Mouse (Mus musculus) right cerebral cortex, postnatal 10 days (tissue): Measurements from ENCODE around the gene Rnaset2b.
"Not testable (repeated sequence)": the region's sequence is repeated elsewhere in the genome, so short reads cannot be mapped to it uniquely, and the experiment has no call there.

ENCODE experiments used
- DNase-seq, 2 experiments: peaks; one replicate each; pipeline ENCODE4 v3.0.0; 2021; ENCODE audit warnings: low spot score in 2 of 2

Rnaset2b gene

DNA sequence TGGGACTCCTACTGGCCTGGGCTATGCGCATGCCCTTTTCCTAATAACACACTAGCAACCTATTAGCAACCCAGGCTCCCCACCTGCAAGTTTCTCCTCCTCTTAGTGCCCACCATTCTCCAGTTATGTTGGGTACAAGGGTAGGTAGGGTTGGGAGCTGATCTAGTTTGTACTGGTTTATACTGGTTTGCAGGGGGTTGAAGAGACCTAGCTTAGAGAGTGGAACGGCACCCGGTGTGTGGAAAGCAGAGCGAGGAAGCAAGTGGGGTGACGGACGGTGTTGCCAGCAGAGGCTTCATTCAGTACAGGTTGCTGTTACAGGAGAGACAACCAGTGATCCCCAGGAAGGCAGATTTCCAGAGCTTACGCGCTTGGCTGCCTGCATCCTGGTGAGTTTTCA is at the start of gene Rnaset2b:
TSS of gene Rnaset2b (plus strand) at position 301 of the 400 bp plus-strand sequence.
- DNase-seq, result not testable (repeated sequence)

DNA sequence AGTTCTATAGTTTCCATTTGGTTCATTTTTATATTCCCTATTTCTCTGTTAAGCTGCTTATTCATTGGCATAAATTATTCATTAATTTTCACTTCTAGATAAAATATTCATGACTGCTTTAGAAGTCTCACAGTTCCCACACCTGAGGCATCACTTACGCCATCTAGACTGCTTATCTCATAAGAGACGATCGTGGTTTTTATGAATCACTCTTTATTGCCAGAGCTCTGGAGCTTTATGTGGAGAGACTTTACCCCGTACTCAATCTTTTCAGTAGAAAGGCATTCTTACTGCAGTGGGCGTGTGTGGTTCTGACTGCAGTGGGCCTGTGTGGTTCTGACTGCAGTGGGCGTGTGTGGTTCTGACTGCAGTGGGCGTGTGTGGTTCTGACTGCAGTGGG is 38.8 kb upstream of the Rnaset2b start:
- not testable (repeated sequence) for DNase-seq

DNA sequence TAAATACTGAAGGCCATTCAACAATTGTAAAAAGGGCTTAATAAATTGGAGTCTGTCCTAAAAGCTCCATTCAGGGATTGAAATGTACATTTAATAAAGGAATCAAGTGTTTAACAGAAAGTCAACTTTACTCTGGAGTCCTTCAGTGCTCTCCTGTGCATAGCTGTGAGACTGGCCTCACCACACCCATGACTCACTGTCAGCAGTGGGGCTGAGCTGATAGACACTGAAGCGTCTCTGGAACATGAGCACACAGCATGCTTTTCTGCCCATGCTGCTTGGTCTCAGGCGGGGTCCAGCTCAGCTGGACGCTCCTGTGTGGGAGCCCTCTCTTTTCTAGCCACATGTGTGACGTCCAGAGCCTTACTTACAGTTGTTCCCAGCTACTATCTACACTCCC is 27.9 kb upstream of the Rnaset2b start:
- DNase-seq, result not testable (repeated sequence)

DNA sequence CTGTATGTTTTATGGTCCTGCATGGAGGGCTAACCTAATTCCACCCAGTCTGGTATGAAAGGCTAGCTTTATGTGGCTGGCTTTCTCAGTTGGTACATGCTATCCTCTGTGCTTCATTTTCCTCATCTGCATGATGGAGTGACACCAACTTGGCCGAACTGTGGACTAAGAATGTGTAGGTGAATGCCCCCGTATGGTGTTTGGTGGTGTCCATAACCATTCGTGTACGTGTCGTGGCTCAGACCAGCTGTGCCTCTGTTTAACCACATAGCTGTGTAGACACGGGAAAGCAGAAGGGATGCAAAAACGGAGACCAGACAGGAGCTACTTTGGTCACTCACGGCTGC is 22.8 kb upstream of the Rnaset2b start:
- DNase-seq, result not testable (repeated sequence)

DNA sequence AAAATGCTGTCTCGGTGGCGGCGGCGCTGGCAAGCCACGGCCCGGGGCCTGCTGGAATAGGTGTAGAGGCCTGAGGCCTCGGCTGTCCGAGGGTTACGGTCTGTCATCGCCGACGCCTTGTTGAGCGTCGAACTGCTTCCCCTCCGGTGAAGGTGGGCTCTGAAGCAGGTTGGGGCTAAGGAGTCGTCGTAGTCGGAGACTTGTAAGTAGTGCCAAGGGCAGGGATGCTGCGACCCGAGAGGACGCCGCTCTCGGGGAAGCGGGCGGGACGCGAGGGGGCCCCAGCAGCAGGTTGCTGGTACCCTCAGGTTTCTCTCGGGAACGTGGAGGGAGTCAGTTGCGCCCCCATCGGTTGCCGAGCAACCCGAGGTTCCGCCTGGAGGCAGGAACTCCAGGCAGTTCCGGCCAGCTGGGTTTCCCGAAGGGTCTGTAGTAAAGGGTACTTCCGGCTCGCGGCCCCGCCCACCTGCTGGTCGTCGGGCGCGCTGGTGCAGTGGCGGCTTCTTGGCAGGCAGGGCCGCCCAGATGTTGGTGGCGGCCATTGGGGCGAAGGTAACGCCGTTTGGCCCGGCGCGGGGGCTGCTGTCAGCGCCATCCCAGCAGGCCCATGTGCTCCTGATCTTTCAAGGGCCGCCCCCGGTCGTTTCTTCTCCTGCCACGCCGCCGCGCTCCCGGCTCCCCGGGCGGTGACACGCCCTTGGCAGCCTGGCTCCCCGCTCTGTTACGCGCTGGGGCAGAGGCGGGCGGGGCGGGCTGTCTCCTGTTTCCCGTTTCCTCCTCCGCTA is 22.3 kb upstream of the Rnaset2b start, which contains the start of gene Rsph3b:
TSS of gene Rsph3b (minus strand) at position 699 of the 785 bp plus-strand sequence.
- DNase-seq, result peak; percentile 92 to 94

DNA sequence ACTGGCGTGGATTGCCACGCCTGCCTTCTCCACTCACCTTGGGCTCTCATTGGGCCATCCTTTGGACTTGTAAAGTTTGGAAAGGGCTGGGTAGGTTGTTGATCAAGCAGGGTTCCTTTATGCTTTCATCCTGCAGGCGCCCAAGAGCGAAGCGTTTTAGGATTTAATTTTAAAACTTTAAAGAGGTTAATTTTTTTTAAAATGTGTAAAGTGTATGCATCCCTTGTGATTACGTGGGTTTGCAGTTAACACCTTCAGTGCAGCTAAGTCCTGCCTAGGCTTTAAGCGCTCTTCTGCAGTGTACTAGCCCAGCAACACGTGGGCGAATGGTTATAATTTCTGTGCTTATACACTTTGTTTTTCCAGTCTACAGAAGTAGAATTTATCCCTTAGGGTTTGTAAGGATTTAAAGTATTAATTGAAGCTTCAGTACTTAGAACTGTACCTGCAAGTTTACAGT is 21.6 kb upstream of the Rnaset2b start:
- not testable (repeated sequence) for DNase-seq

DNA sequence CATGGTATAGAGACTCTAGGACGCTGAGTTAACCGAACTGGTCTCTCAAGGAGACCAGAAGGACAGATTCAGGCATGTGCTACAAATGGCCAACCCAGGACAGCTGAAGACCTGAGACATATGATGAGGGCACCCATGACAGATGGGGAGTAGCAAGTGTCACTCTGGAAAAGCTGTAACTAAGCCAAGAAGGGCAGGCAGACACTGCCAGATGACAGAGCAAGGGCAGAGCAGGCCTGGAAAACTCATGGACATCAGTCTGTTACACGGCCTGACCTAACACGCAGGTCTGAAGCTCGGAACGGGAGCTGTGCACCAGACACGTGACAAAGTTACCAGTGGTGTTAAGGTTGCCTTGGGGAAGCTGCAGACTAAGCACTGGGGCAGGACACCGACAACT is 11.6 kb upstream of the Rnaset2b start:
- not testable (repeated sequence) for DNase-seq

DNA sequence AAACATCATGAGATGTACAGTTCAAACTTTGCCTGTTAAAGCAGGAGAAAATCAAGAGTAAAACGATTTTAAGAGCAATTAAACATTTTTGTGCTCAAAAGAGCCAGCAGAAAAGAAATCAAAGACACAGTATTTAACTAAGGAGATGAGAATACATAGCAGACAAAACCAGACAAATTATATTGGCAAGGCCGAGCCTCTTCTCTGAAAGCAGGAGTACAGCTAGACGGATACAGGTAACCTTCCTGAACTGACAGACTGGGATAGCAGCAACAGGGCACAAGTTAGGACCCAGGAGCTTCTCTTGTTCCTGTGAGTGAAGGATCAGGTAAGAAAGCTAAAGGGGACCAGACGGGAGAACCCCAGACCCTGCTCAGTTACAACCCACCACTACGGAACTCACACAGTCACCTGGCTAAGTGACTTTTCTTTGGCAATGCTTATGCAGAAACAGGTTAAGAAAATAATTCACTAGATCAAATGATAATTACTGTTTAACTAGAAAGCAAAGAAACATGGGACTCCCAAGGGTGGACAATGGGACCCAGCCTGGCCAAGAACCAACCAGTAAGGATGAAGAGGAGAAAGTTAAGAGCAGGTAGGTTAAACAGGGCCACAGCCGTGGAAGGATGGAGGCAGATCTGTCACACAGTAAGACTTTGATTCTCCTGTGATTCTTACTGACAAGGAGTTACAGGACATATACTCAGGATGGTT is 10.7 kb upstream of the Rnaset2b start:
- not testable (repeated sequence) for DNase-seq

DNA sequence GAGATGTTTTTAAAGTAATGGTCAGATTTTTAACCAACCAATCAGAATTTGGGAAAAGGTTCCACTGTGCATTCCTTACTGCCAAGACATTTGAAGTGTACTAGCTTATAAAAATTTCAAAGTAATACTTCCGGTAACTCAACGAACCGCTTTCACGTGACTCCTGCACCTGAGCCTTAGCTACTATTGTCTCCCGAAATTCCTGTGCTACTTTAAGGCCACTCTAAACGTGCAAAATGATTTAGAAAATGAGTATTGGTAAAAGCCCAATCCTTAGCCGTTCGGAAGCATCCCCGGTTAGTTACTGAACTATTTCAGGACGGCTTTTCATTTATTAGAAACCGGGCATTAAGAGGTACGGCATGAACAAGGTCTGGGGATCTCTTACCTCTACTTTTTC is 10.1 kb upstream of the Rnaset2b start:
- not testable (repeated sequence) for DNase-seq

DNA sequence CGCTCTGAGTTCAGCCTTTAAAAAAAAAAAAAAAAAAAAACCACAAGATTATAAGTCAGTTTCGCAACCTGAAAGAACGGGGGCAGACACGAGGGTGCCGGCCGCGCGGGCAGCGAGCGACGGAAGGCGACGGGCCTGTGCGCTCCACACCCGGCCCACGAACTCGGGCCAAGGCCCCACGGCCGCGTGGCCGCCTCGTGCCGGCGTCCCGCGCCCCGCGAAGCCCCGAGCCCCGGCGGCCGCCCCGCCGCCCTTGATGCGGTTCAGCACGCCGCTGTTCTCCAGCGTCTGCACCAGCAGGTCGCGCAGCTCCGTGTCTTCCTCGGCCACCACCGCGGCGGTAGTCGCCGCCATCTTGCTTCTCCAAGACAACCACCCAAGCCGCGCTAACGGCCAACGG is 9.7 kb upstream of the Rnaset2b start, which contains the start of gene Tagap1:
TSS of gene Tagap1 (minus strand) at position 381 of the 400 bp plus-strand sequence.
- peak; percentile 29 to 48 for DNase-seq

DNA sequence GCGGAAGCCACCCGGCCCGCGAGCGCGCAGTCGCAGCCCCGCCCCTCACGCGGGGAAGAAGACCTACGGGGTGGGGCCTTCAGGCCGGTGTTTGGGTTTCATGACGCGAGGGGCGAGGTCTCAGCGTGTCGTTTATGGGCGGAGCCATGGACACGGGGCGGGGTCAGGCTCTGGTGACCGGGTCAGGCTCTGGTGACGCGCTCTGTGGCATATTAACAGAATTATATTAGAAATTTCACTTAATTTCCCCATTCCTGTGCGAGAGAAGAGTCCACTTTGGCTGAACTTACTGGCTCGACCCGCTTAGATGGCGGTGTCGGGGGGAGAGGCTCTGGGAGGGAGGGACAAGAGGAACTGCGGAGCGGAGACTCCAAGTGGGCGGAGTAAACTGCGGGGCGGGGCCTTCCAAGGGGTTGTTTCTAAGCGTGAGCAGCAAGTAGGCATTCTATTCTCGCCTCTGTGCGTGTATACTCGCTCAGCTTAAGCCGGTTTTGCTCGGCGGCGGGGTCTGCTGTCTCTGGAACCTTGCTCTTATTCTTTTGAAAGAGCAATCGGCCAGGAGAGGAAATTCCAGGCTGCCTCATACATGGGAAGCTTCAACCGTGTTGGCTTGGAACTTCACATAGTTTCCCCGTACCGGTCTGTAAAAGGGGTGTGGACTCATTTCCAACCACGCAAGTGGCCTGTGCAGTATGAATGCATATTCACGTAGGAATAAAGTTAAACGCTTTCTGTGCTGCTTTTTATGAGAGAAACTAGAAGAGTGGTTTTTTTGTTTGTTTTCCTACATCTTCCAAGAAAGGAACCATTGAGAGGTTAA is 9.0 kb upstream of the Rnaset2b start:
- DNase-seq, result not testable (repeated sequence)

DNA sequence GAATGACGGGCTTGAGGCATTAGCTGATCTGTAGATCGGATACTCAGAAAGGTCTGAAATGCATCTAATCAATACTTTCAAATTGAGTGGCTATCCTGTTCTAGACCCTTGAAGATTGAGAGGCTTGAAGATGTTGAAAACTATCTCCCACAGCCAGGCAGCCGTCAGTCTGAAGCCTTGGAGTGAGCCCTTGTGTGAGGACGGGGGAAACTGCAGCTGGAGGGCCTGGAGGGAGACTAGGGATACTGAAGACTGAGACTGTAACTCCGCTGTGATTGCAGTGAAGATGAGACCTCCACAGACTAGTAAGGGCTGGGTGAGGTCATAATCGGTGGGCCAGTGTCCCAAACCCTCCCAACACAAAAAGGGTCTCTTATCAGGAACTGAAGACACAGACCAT is 8.1 kb upstream of the Rnaset2b start:
- not testable (repeated sequence) for DNase-seq

DNA sequence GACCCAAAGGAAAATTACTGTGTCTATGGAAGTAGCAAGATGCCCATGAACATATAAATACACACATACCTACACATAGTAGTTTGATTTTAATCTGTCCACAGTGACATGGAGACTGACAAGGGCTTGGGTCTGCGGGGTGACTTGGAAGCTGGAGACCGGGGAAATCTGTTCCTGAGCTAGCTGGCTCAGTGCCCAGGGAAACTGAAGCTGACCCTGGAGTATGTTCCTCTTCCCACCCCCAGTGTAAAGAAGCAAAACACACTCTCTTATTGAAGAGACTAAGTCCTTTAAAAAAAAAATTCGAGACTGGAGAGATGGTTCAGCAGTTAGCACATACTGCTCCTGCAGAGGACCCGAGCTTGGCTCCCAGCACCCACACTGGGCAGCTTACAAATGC is 7.5 kb upstream of the Rnaset2b start:
- DNase-seq, result not testable (repeated sequence)

DNA sequence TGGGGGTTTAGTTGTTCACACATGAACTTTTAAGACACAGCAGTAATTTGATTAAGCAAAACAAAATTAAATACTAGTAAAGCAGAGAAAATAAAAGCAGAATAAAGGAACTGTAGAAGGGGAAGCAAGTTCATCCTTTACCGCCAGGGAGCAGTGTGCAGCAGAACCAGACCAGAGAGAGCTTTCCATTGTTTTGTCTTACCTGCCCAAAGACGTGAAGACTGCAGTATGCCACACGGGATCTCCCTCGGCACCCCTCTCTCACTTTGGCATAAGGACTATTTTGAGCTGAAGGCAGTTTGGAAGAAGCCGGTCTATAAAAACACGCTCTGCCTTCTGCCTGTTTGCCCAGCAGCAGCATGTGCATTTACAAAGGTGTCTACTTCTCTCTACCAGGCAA is 5.1 kb upstream of the Rnaset2b start:
- DNase-seq, result not testable (repeated sequence)

DNA sequence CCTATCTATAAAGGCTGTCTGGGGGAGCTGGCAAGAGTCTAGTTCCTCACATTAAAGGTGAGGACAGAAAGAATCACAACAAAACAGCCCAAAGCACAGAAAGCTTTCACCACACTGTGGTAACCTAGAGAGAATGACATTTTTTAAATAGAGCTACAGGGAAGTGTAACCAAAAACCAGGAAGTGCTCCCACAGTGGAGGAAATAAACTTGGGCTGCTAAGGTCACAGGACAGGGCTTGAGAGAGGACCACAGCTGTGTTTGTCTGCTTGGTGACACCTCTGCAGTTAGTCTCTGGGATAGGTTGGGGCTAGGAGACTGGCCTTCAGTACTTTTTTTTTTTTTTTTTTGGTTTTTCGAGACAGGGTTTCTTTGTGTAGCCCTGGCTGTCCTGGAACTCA is 2.8 kb upstream of the Rnaset2b start:
- DNase-seq, result not testable (repeated sequence)

DNA sequence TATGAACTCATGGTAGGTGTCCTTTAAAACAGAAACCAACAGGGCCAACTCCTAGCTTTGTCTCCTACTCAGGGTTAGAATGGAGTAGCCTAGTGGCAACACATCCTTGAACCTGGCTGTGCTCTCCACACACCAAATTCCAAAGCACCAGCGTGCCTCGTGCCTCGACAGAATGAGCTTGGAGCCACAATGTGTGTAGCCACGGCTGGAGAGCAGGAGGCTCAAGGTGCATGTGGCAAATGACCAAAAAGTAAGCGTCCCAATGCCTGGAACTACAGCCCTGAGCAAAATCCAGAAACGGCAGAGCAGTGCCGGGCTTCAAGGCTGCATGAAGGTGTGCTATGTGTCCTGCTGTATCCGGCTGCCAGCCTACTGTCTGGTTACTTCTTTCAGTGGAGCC is 804 bp downstream of the Rnaset2b start:
- not testable (repeated sequence) for DNase-seq

DNA sequence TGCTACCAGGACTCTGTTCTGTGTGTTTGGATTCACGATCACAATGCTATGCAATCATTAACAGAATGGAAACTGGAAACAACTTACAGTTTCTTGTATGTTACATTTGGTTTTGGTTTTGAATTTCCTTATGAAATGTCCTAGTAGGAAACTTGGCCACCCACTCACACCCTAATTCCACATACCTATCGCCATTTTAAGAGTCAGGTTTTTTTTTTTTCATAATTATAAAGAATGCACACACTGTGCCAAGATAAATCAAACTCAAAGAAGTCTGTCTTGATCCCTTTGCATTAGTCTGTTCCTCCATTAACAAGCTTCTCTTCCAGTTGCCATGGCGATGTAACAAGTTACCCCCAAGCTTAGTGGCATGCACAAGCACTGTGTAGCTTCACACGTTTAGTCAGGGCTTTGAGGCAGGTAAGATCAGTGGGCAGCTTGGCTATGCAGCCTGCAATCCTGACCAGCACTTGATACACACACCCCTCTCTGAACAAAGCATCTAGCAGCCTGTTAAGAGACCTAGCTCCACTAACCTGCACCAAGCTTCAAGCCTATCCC is 2.5 kb downstream of the Rnaset2b start:
- not testable (repeated sequence) for DNase-seq

DNA sequence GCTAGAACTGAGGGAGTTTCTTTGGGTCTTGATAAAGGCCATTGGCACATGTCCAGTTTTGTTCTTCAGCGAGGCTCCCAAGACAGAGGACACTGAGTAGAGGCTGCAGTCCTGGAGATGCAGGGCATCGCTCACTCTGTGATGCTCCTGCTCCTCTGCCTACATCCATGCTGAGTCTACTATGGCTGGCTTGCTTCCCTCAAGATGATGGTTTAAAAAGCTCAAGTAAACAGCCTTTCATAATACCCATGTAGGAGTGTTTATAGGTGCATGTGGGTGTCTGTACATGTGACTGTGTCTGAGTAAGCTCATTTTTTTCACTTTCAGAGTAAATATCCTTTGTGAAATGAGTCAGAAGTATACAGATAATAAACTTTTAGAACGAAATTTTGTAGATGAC is 4.6 kb downstream of the Rnaset2b start:
- DNase-seq, result not testable (repeated sequence)

DNA sequence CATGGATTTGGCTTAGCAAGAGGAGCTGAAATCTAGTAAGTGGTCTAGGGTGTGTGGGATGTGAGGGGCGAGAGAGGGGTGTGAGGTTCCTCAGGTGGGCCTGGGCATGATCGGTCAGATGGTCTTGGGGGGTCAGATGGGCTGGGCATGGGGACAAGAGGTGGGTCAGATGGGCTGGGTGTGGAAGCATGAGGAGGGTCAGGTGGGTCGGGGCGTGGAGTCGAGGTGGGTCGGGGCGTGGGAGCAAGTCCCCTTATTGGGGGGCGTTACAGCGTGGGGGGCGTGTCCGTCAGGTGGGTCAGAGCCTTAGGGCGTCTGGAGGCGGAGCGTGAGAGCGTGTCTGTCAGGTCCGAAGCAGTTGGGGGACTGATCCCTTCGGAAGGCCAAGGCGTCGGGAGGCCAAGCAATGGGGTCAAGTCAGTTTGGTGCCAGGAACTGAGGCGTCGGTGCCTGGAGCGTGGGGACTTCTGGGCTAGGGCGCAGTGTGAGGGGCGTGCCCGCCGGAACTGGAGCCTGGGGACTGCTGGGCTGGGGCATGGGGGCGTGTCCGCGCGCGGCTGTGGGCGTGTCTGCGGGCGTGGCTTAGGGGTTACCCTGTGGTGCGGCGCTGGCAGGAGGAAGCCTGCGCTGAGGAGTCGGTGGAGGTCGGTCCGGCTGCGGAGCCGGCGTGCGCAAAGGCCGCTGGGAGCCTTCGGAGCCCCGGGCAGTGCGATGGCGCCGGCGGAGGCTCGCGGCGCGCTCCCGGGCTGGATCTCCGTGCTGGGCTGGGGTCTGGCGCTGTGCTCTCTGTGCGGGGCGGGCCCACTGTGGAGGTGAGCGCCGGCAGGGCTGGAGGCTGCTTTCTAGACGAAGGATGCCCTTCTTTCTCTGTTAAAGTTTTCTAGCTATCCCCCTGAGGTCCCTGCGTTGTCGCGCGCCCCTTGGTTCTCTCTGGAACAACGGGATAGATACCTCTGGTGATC is 8.1 kb downstream of the Rnaset2b start, which contains the start of gene Gm49721:
TSS of gene Gm49721 (plus strand) at position 618 of the 962 bp plus-strand sequence.
- peak; percentile 57 to 63 for DNase-seq

DNA sequence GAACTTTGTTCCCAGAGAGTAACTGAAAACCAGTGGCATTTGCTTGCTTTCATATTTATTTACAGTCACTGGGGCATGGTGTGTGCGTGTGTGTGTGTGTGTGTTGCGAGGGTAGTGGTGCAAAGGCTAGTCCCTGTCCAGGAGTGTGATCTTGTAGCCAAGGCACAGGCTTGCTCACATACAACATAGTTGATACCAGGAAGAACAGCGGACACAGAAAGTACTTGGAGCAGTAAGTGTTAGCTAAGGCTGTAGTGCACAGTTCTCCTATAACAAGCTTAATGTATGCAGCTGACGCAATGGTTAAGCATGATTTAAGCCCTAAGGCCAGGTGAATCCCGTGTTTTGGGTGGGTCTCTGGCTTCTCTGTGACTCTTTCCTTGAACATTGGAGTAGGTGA is 8.9 kb downstream of the Rnaset2b start:
- DNase-seq, result not testable (repeated sequence)
